Mouse (Mus musculus) layer of hippocampus, postnatal 36 days (tissue): Measurements from ENCODE around the gene Zfp219. TPM values are rescaled to one million over a fixed set of nuclear protein-coding genes. Genes with fewer than 3 reads are reported as not detected.
"Not testable (repeated sequence)": the region's sequence is repeated elsewhere in the genome, so short reads cannot be mapped to it uniquely, and the experiment has no call there.

Experiments
- DNase-seq, 2 experiments: peaks; one replicate each; pipeline ENCODE4 v3.0.0; 2022
- total RNA-seq, 2 experiments: library from RNA; stranded (reverse); gene quantifications; 2 replicates each; pipeline ENCODE4 v1.2.3; 2021

Gene Zfp219
- total RNA-seq: 10 to 100 TPM; 42.5 to 44.4 TPM

DNA sequence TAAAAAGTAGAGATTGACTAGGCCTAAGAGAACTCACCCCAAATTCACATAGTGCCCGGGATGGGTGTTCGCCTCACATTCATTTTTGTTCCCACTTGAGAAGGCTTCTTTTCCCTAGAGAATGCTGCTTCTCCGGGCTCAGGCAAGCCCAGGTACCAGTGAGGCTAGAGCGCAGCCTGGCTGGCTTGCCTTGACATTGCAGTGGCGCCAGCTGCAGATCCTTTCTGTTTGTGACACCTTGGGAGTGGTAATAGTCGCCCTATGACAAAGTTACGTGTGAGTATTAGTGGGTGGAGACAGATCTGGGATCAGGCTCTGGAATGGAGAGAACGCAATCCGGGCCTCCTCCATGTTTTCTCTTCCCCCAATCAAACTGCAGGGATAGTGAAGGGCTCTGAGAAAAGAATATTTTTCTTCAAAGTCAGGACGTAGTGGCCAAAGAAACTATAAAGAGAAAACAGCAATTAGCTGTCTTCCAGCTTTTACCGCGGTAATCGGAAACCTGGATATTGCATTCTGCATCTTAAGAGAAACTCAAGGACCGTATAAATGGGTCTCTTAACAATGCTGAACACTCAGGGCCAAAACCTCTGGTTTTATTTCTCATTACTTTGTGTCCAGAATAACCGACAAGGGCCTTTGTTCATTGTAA, at the start of gene Zfp219:
TSS of gene Zfp219 (minus strand) at position 248 of the 652 bp plus-strand sequence.
- peak in 1 of 2 experiments; percentile 55 for DNase-seq

DNA sequence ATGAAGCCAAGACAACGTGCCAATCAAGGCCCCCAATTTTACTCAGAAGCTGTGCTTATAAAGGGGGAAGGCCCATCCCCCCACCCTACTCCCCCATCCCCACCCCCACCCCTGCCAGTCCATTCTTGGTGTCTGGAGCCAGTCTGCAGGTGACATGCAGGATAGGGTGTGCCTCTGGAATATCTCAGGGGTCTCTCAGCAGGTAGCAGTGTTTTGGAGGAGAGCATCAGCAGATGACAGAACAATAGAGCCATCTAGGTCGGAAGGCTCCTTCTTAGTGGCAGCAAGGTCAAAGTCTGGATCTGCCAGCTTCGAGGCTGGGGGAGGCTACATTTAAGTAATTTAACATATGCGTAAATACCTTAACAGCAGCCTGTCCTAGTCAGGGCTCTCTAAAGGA, 45.6 kb upstream of the Zfp219 start:
- no peak for DNase-seq

DNA sequence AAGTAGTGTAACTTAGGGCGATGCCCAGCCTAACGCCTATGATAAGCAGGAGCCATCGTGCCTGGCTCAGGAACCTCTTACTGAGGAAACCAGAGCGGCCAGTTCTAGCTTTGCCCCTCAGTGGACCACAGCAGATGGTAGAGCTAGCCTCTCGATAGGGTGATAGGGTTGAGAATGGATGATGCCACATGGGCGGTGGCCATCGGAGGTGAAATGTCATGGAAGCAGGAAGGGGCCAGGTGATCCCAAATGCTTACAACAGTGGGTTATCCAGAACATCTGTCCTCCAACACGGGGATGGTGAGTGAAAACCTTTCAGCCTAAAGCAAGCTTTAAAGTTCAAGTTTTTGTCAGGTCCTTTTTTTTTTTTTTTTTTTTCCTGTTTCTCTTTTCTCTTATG, 41.3 kb upstream of the Zfp219 start:
- DNase-seq: no peak

DNA sequence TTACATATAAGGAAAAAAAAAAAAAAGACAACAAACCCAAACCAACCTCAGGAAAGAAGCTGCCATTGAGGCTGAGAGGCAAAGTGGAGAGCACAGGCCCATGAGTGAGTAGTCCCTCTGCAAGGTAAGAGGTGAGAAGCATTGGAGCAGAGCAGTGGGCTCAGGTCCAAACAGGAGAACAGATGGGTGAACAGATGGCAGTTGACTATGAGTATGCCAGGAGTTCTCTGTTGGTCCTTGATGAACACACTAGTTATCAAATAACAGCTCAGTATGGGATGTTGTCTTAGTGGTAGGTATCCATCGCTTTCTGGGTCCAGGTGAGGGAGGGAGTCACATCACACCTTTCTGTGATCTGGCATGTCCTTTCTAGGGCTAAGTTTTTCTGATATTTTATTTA, 40.3 kb upstream of the Zfp219 start:
- DNase-seq: no peak

DNA sequence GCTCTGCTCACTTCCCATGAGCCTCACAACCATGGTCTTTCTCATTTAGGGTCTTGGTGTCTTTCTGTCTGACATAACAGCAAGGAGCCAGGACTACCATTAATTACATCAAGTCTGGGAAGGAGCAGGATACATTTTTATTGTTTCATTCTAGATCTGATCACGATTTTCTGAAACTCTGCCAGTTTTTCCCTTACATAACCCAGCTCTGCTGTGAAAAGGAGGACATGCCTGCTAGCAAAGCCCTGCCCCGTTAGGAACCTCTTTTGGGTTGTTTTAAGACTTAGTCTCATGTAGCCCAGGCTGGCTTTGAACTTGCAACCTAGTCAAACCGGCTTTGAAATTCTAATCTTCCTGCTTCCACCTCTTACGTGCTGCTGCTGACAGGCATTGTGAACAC, 39.4 kb upstream of the Zfp219 start:
- DNase-seq: no peak

DNA sequence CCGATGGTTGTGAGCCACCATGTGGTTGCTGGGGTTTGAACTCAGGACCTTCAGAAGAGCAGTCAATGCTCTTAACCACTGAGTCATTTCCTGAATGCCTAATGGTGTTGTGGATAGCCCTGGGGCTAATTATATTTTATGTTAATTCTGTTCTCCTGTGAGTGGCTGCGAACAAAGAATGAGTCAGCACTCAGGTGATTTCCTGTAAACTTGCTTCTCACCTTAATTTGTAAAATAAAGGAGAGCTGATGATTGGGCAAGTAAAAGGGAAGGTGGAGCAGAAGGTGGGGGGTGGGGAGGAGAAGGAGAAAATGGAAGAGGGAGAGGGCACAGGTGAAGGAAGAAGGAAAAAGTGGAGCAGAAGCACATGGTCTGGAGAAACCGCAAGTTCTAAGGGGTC, 32.2 kb upstream of the Zfp219 start:
- DNase-seq: not testable (repeated sequence)

DNA sequence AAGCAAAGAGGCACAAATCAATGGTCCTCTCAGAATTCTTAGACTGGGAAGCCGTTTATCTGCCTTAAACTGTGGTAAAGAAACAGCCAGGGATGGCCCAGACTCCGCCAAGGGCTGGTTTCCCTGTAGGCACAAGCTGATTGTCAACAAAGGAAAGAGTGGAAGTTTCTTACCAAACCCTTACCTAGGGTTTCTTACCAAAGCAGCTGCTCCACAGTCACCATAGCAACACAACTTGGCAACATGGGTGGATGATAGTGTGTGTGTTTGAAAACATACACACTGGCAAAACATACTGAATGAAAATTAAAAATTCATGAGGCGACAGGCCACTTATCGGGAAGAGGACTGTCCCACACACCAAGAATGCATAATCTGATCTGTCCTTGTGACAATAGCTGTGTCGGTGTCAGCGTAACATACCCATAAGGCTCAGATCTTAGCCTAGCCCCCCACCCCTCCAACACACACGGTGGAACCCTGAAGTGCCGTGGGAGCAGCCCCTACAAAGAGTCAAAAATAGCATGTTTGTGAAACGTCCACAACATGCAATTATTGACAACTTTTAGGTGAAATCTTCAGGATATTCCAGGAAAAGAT, 25.5 kb upstream of the Zfp219 start:
- DNase-seq: no peak

DNA sequence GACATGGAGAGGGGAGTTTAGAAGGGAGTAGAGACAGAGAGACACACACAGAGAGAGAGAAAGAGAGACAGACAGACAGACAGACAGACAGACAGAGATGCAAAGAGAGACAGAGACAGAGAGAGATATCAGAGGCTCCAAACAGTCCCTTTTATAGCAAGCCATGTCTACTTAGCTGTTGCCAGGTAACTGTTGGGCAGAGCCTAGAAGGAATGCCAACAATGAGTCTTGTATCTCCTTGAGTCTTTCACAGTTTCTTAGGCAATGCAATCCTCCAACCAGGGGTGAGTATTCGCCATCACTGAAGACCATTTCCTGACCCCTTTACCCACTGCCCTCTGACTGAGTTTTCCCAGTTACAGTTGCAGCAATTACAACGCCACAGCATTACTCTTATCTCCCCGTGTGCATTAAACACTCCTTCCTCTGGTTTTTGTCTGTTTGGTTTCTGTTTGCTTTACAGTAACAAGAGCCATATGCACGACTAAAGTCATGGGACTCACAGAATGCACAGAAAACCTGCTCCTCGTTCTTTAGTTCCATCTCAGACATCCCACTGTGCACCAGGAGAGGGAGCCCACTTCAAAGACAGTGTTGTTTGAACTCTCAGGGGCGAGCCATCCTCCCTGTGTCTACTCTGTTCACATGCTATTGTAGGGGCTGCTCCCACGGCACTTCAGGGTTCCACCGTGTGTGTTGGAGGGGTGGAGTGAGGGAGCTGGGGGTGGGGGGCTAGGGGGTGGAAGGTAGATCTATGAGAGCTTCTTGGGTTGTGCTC, 24.6 kb upstream of the Zfp219 start:
- no peak for DNase-seq

DNA sequence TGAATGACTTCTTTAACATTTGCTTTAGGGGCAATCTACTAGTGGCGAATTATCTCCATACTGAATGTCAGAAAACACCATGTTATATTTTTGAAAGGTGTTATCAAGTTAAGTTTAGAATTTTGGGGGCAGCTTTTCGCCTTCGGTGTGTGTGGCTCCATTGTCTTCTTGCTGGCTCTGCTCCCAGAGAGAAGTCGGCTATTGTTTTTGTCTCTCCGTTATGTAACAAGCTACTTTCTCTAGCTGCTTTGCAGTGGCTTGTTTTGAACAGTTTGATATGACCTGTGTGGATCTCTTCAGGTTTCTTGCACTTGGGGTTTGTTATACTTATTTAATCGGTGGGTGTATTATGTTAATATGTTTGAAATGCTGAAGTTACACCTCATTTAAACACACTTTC, 22.9 kb upstream of the Zfp219 start:
- DNase-seq: no peak

DNA sequence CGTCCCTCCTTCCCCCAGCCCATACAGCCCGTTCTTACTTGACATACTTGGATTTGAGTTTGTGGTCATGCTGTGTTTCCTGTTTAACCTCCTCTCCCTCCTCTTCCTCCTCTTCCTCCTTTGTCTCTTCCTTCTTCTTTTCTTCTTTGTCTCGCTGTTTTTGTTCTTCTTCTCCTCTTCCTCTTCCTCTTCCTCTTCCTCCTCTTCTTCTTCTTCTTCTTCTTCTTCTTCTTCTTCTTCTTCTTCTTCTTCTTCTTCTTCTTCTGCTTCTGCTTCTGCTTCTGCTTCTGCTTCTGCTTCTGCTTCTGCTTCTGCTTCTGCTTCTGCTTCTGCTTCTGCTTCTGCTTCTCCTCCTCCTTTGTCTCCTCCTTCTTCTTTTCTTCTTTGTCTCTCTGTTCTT, 21.8 kb upstream of the Zfp219 start, which contains the start of gene Olfr221:
TSS of gene Olfr221 (minus strand) at position 101 of the 400 bp plus-strand sequence.
- not testable (repeated sequence) for DNase-seq

DNA sequence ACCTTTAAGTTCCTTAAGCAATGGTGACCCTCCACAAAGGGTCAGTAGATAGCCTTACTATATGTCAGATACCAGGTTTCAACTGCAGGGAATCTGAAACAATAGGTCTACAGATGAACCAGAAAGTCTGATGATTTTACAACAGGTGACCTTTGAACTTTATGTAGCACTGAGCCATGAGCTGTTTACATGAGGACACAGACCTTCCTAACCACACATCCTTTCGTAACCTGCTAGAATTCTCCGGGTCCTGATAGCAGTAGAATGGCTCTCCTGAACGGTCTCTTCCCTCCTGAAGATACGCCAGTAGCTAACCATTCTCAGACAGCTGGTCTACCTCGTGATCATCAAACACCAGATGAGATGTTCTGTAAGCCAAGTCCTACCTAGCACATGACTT, 18.8 kb upstream of the Zfp219 start:
- no peak for DNase-seq

DNA sequence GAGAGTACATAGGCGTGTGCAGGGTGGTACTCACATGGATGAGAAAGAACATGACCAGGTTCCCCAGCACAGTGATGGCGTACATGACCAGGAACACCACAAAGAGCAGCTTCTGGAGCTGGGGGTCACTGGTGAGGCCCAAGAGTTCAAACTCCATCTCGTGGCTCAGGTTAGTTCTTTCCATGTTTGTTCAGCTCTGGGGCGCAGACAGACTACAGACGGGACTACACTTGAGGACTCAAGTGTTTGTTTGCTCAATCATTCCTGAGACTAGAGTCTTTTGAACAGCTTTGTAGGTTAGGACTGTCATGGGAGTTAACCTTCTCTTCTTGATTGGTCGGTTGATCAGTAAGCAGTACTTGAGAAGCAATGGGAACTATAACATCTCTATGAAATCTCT, 15.4 kb upstream of the Zfp219 start:
- DNase-seq: no peak

DNA sequence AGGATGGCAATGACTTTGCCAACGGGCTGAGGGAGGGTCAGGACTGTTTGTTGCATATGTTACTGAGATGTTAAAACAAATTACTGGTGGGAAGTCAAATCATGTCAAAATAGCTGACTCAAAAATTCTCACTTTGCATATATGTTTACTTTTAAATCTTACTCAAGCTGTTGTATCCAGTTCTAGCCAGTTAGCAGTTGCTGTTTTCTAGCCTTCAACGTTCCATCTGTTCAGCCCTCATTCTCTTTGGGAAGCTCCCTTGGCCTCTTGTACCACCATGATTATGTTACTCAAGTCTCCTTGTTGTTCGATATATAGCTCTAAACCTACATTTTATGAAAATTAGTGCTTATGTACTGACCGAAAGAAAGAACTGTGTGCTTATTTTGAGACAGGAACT, 5.8 kb upstream of the Zfp219 start:
- no peak for DNase-seq

DNA sequence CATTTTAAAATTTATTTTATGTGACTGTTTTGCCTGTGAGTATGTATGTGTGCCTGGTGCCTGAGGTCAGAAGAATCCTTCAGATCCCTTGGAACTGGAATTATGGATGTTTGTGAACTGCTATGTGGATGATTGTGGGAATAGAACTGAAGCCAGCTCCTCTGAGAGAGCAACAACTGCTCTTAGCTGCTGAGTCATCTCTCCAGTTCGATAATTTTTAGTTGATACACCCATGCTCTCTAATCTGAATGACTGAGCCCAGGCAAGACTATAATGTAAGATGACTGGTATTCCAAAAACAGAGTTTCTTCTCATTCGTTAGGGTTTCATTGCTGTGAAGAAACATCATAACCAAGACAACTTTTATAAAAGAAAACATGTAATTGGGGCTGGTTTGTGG, 3.6 kb upstream of the Zfp219 start:
- no peak for DNase-seq

DNA sequence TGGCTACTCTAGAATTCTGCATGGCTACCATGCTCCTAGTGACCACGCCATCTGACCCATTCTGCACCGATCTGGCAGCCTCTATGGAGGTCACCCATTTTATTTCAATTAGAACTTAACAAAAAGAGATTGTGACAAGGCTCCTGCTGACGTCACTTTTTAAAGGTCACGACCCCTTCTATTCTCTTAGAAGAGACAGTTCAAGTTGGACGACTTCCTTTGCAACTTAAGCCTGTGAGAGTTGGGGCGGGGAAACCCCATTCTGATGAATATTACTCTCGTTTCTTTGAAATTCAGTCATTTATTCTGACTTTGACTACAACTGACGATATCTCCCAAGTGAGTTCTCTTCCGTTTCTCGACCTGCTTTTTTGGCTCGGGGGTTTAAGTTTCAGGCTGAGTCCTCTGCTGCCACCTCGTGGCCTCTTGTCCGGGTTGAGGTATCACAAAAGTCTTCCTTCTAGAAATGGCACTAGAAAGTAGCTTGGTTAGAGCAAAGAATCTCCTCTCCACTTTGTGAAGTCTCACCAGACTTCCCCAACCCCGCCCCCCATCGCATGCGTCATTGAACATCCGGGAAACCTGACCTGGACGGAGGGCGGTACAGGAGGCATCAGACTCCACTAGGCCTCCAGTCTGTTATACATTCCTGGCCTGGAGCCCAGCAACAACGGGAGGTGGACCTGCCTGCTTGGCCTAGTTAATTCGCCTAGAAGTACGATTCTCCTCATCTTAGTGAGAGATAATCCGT, 2.4 kb upstream of the Zfp219 start:
- DNase-seq: peak; percentile 70 to 77

DNA sequence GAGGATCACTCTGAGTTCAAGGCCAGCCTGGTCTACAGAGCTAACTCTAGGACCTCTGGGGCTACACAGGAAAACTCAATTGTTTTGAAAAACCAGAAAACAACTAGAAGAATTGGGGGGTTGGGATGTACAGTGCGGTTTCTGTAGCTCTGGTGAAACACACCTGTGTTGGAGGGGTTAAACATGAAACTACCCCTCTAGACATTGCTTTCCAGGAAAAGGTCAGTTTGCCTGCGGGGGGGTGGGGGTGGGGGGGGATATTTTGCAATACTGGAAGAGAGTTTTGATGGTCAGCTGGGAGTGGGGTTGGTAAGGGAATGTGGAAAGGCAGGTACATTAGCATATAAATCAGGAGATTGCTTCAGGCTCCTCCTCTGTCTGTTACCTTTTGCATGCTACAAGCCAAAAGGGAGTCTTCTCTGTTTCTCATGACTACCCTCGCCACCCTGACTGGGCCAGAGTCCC, 1.7 kb upstream of the Zfp219 start:
- no peak for DNase-seq

DNA sequence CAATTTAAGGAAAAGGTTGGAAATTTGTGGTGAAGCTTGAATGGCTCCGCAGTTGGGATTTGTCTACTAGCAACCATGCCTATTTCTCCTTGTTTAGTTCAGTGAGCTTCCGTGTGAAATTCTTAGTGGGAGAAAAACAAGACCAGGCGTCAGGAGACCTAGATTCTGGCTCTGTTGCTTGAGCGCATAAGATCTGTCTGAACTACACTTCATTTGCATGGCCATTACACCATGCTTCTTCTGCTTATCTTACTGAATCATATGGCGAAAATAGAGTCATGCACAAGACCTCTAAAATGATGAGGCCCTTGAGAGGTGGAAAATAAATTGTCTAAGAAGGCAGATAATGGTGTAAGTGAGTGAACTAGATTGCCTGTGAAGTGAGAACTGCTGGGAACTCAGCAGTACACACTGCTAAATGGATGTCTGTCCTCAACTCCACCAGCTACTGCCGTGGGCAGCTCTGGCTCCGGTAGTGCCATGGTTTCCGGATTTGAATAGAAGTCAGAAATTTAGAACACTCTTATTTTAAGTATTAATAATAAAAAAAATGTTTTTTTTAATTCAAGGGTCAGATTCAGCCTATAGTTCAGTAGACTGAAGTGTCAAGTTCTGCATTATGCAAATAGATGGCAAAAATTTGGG, 1.2 kb upstream of the Zfp219 start:
- DNase-seq: no peak

DNA sequence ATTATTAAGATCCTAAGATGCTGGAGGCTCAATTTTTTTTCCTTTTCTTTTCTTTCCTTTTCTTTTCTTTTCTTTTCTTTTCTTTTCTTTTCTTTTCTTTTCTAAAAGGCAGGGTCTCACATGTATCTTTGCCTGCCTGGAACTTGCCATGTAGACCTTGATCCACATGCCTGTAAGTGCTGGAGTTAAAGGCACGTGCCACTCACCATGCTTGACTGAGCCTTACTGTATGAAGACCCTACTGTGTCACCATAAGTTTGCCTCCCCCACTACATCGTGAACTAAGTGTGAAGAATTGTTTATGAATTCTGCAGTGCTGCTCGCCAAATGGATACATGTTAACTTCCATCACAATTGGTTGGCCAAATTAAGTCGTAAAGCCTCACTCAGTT, 601 bp upstream of the Zfp219 start:
- DNase-seq: no peak

DNA sequence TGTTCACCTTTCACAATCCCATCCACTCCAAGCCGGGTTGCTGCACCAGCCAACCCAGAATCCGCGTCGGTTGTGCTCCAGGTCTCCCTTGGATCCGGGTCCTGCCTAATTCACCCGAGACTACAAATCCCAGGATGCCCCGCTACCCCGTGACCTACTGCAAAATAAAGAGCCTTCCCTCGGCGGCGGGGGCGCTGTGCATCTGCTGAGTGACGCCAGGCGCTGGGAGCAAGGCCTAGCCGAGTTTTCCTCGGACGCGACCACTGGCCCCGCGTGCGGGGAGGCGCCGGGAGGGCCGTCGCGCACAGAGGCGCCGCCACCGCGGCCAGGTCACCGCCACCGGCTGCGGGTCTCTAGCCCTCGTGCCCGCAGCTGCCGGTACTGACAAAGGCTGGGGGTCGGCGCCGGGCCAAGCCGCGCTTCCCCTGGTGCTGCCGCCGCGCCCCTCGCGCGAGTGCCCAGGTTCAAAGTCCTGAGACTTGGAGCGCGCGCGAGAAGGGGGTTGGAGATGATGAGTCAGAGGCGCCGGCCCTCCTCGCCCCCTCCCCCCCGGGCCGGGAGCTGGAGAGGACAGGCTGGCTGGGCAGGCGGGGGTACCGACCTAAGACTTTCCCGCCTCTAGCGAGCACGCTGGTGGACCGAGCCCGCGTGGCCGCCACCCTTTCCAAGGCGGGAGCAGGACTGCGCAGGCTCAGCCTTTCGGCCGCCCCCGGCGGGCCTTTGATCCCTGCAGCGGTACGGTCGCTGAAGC, 768 bp downstream of the Zfp219 start:
- DNase-seq: peak; percentile 97

DNA sequence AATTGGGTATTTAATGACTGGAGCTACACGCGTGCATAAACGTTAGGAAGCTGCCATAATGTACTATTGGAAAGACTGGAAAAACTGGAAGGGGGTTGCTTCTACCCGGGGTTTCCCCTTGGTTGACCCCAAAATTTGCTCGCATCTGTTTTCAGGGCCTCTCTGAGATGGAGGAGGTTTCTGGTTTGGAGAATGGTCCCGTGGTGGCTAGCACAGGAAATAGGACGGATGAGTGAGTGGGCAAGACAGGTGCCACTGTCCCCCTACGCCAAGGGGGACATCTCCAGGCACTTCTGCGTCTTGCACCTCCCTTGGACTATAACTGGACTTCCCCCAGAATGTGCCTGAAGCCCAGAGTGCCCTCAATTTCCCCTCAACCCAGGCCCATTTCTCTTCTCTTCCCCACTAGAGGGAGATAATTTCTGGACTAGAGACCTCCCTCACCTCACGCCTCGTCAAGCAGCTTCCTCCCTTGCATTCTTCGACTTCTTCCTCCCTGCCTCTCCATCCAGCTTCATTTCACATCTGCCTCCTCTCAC, 1.4 kb downstream of the Zfp219 start:
- DNase-seq: no peak
